Mouse (Mus musculus) lung, embryonic 15.5 days (tissue): Measurements from ENCODE around the gene Copa. TPM values are rescaled to one million over a fixed set of nuclear protein-coding genes. Genes with fewer than 3 reads are reported as not detected.

Source experiments
- ATAC-seq: fragments of 200-750 bp; cut with Nextera tagmentation; 2 replicates; pipeline ENCODE4 v1.8.0; 2017; ENCODE audit warnings: moderate number of reproducible peaks, borderline replicate concordance; ENCODE audit not compliant: low FRiP score, low TSS enrichment; ENCODE audit errors: extremely low read depth
- H3K27ac ChIP-seq: fragments of 300-500 bp; sonication (generic); 2 replicates; pipeline ENCODE4 v1.5.1; 2015; ENCODE audit warnings: moderate library complexity, mild to moderate bottlenecking, inconsistent platforms
- H3K27me3 ChIP-seq: fragments of 300-500 bp; sonication (generic); 2 replicates; pipeline ENCODE4 v1.6.1; 2015; ENCODE audit warnings: inconsistent platforms
- H3K36me3 ChIP-seq: fragments of 300-500 bp; sonication (generic); 2 replicates; pipeline ENCODE4 v1.6.1; 2015; ENCODE audit warnings: inconsistent platforms
- H3K4me1 ChIP-seq: fragments of 300-500 bp; sonication (generic); 2 replicates; pipeline ENCODE4 v1.6.1; 2015; ENCODE audit warnings: inconsistent platforms
- H3K4me2 ChIP-seq: fragments of 300-500 bp; sonication (generic); 2 replicates; pipeline ENCODE4 v1.6.1; 2015; ENCODE audit warnings: inconsistent platforms, mild to moderate bottlenecking, moderate library complexity
- H3K4me3 ChIP-seq: fragments of 300-500 bp; sonication (generic); 2 replicates; pipeline ENCODE4 v1.5.1; 2015; ENCODE audit warnings: mild to moderate bottlenecking, inconsistent platforms
- H3K9ac ChIP-seq: fragments of 300-500 bp; sonication (generic); 2 replicates; pipeline ENCODE4 v1.6.1; 2015; ENCODE audit warnings: inconsistent platforms
- H3K9me3 ChIP-seq: fragments of 300-500 bp; sonication (generic); 2 replicates; pipeline ENCODE4 v1.6.1; 2016; ENCODE audit warnings: inconsistent platforms
- whole genome bisulfite sequencing: fragments of 180-500 bp; shearing (Covaris S2); methylation state at CpG from one replicate; pipeline ENCODE4 v1.1.7; 2015; 5-methylcytosine and 5-hydroxymethylcytosine counted together
- polyA plus RNA-seq: library from polyadenylated mRNA; unstranded; fragments of >200 nt; fragmentation: Nextera tagmentation; extraction: Ambion mirVana; gene quantifications from 2 replicates; pipeline ENCODE4 v1.2.1, GENCODE M21; 2015

Gene Copa
- polyA plus RNA-seq, 1 experiment from 2014 or later = 235 TPM

DNA sequence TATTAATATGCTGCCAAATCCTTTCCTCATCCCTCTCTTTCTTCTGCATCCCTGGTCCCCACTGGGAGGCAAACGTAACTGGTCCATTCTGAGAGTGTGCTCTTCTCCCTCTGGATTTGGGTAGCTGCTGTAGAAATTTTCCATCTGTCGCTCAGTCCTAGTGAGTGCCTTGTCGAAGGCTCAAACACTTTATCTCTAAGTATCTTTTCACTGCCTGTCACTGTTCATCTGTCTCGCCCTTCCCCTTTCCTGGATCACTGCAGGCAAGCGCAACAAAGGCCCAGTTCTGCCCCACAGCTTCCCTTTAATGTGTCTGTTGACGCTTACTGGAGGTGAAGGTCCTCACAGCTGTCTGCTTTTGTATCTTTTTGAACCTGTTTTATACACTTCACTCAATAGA, 12.9 kb downstream of the Copa start:
- Histone ChIP-seq H3K27ac (no peak overlapping the region), H3K9me3 (no peaks in the 10 kb centered on the region), H3K36me3 (peaks cover 83% of the 10 kb centered on the region), H3K9ac (no peak overlapping the region), H3K4me1 (no peaks in the 10 kb centered on the region), H3K4me3 (no peak overlapping the region), H3K4me2 (no peak overlapping the region), H3K27me3 (no peaks in the 10 kb centered on the region)
- no peak for ATAC-seq
- 47% methylated on average over 6 of the region's 6 CpGs for WGBS

DNA sequence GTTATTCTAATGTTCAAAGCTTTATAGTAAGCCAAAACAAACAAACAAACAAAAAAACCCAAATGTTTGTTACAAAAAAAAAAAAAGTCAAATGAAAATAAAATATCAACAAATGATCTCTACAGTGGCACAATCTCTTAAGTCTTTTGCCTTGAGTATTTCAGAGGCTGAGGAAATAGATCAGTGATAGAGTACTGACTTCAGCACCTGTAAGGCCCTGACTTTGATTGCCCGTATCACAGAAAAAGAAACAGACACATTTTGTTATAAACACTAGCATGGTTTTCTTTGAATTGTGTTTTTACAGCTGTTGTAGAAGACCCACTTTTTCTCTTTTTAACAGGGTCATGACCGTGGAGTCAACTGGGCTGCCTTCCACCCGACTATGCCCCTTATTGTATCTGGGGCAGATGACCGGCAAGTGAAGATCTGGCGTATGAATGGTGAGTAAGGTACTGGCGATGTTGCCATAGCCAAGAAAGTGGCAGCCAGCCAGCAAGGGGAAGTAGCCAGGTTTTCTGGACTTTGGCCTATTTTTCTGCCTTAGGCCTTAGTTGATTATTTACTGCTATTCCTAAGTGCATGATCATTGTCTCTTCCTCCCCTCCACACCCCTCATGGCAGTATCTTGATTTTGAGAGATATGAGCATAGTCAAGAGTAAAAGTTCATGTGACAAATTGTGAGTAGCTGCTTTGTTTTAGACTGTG, 17.1 kb downstream of the Copa start:
- Histone ChIP-seq H3K4me1 (no peaks in the 10 kb centered on the region), H3K9ac (no peak overlapping the region), H3K36me3 (peaks cover 85% of the 10 kb centered on the region), H3K4me2 (no peak overlapping the region), H3K4me3 (no peak overlapping the region), H3K27me3 (no peaks in the 10 kb centered on the region), H3K27ac (no peak overlapping the region), H3K9me3 (no peaks in the 10 kb centered on the region)
- WGBS = 85% methylated on average over 6 of the region's 6 CpGs
- no peak for ATAC-seq

- Histone ChIP-seq H3K4me2 (no peak overlapping the region), H3K36me3 (peaks cover 89% of the 10 kb centered on the region), H3K27ac (no peak overlapping the region), H3K9ac (no peak overlapping the region), H3K4me3 (no peak overlapping the region), H3K27me3 (no peaks in the 10 kb centered on the region), H3K9me3 (no peaks in the 10 kb centered on the region), H3K4me1 (no peaks in the 10 kb centered on the region)
- no peak for ATAC-seq
- 75% methylated on average over 4 of the region's 4 CpGs for WGBS
Measured at GRCm38 (mm10) chr1:172103619-172104018, 21.3 kb downstream of the Copa start.

- Histone ChIP-seq H3K4me2 (no peak overlapping the region), H3K27me3 (no peaks in the 10 kb centered on the region), H3K9me3 (no peaks in the 10 kb centered on the region), H3K36me3 (peaks cover 94% of the 10 kb centered on the region), H3K4me1 (no peaks in the 10 kb centered on the region), H3K9ac (no peak overlapping the region), H3K27ac (no peak overlapping the region), H3K4me3 (no peak overlapping the region)
- ATAC-seq = no peak
- 78% methylated on average over 11 of the region's 11 CpGs for WGBS
Measured at GRCm38 (mm10) chr1:172105101-172105500, 22.8 kb downstream of the Copa start.

DNA sequence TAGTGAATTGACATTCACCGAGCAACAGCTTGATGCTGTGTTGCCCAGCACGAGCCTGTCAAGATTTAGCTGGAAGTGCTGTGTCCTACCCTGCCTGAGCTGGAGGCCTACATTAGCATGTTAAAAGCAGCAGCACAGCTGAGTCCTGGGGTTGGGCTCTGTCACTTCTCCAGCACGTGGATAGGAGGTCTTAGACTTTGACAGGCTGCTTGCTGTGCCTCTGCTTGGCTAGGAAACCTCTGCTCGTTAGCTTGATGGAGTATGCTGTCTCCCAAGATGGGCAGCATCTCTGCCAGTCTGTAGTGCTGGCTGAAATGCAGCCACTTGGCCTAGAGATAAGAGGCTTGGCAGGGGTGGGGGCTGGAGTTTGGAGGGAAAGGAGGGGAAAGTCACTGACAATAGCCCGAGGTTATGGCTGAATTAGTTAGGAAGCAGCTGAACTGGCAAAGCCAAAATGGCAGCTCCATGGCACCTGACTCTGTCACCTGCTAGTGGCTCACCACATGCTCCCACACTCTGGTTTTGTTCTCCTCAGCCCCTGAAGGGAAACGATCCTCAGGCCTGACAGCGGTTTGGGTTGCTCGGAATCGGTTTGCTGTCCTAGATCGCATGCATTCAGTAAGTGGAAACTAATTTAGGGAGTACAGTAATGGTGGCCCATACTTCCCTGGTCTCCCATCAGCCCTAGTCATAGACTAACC, 25.6 kb downstream of the Copa start:
- no peak overlapping the region for H3K4me2 ChIP-seq
- no peak overlapping the region for H3K9ac ChIP-seq
- no peak overlapping the region for H3K4me3 ChIP-seq
- H3K27ac ChIP-seq = no peak overlapping the region
- no peaks in the 10 kb centered on the region for H3K27me3 ChIP-seq
- no peak for ATAC-seq
- no peaks in the 10 kb centered on the region for H3K4me1 ChIP-seq
- H3K36me3 ChIP-seq = peaks cover 98% of the 10 kb centered on the region
- 83% methylated on average over 10 of the region's 10 CpGs for WGBS
- no peaks in the 10 kb centered on the region for H3K9me3 ChIP-seq

GRCm38 (mm10) chr1:172116948-172117347, 34.6 kb downstream of the Copa start:
- no peak for ATAC-seq
- Histone ChIP-seq H3K36me3 (peaks cover 98% of the 10 kb centered on the region), H3K27ac (no peak overlapping the region), H3K4me1 (no peaks in the 10 kb centered on the region), H3K9ac (no peak overlapping the region), H3K9me3 (no peaks in the 10 kb centered on the region), H3K4me3 (no peak overlapping the region), H3K27me3 (no peaks in the 10 kb centered on the region), H3K4me2 (no peak overlapping the region)
- WGBS = 89% methylated on average over 5 of the region's 5 CpGs

DNA sequence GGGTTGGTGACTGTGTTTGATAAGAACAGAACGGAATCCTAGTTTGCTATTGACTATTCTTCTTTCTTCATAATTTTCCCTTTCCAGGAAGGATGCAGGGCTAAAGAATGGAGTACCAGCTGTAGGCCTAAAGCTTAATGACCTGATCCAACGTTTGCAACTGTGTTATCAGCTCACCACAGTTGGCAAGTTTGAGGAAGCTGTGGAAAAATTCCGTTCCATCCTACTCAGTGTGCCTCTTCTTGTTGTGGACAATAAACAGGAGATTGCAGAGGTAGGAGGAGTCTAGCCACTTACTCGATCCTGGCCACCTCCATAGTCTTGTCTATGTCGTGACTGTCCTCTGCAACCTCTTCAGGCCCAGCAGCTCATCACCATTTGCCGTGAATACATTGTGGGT, 36.8 kb downstream of the Copa start:
- ATAC-seq = no peak
- Histone ChIP-seq H3K27me3 (no peaks in the 10 kb centered on the region), H3K9me3 (no peaks in the 10 kb centered on the region), H3K27ac (no peak overlapping the region), H3K4me3 (no peak overlapping the region), H3K36me3 (peaks cover 93% of the 10 kb centered on the region), H3K9ac (no peak overlapping the region), H3K4me1 (no peaks in the 10 kb centered on the region), H3K4me2 (no peak overlapping the region)
- 70% methylated on average over 6 of the region's 6 CpGs for WGBS

DNA sequence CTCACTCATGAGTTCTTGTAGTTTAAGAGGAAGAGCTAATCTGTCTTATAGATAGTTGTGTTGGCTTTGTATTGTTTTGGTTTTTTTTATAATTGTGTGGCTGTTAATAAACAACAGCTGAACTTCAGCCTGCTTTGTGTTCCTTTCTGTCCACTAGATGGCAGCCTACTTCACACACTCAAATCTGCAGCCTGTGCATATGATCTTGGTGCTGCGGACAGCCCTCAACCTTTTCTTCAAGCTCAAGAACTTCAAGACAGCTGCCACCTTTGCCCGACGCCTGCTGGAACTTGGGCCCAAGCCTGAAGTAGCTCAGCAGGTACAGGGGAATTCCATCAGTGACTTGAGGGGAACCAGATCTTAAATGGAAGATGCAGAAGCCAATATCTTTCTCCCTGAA, 37.4 kb downstream of the Copa start:
- H3K9me3 ChIP-seq = no peaks in the 10 kb centered on the region
- H3K4me3 ChIP-seq = no peak overlapping the region
- no peak overlapping the region for H3K27ac ChIP-seq
- ATAC-seq = peak; percentile 58; the same call in 1 of the 2 replicates
- no peaks in the 10 kb centered on the region for H3K4me1 ChIP-seq
- WGBS = 34% methylated on average over 3 of the region's 3 CpGs
- H3K4me2 ChIP-seq = no peak overlapping the region
- no peak overlapping the region for H3K9ac ChIP-seq
- H3K36me3 ChIP-seq = peaks cover 87% of the 10 kb centered on the region
- no peaks in the 10 kb centered on the region for H3K27me3 ChIP-seq

GRCm38 (mm10) chr1:172122671-172123070, 40.3 kb downstream of the Copa start:
- Histone ChIP-seq H3K9me3 (no peaks in the 10 kb centered on the region), H3K36me3 (peaks cover 57% of the 10 kb centered on the region), H3K27ac (no peak overlapping the region), H3K27me3 (no peaks in the 10 kb centered on the region), H3K4me1 (peaks cover 8% of the 10 kb centered on the region), H3K4me2 (no peak overlapping the region), H3K4me3 (no peak overlapping the region), H3K9ac (no peak overlapping the region)
- 88% methylated on average over 2 of the region's 2 CpGs for WGBS
- ATAC-seq = no peak

DNA sequence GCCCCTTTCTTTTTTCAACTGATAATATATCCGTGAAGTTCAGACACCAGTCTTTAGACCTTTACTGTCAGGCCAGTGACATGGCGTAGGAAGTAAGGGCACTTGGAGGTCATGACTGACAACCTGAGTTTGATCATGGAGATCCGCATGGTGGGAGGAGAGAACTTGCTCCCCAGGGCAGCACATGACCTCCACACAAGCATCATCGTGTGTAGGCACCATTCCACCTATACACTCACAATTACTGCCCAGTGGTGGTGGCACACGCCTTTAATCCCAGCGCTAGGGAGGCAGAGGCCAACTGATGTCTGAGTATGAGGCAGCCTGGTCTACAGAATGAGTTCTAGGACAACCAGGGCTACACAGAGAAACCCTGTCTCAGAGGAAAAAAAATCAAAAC, 42.2 kb downstream of the Copa start:
- no peak for ATAC-seq
- Histone ChIP-seq H3K4me2 (no peak overlapping the region), H3K9ac (no peak overlapping the region), H3K4me3 (no peak overlapping the region), H3K36me3 (peaks cover 46% of the 10 kb centered on the region), H3K9me3 (no peaks in the 10 kb centered on the region), H3K27me3 (no peaks in the 10 kb centered on the region), H3K4me1 (peaks cover 12% of the 10 kb centered on the region), H3K27ac (no peak overlapping the region)
- 78% methylated on average over 6 of the region's 6 CpGs for WGBS

DNA sequence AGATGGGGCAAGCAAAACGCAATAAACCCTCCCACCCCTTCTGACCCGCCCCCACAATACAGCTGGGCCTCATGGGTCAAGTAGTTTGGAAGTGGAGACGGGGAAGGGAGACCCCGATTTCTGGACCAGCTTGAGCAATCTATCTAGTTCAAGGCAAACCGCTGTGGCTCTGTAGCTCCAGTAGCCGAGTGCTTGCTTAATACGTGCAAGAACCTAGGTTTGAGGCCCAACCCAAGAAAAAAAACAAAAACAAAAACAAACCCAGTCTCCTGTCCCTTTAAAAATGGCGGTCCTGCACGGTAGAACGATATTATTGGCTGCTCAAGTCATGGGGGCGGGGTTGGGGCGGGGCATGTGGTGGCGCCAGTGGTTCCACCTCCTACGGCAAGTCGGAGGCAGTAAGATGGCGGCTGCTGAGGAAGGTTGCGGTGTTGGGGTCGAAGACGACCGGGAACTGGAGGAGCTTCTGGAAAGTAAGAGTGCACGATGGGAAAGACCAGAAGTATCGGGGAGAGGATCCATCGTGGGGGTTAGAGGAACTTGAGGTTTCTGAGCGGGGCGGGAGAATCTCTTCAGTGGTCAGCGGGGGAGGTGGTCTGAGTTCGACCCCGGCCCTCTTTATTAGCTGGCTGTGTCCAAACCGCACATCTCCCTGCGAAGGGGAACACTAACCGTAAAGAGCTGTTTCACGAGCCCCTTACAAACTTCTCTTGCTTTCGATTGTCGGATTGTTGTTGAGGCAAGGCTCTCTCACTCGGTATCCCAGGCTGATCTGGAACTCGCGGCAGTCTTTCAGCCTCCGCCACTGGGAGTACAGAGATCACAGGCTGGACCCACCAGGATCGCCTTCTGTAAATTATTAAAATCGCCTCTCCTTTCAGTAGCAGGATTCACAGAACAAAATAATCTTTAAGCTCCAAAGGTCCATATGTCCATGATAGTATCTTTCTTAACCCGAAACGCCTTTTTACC, 44.3 kb downstream of the Copa start, which contains the start of gene Pex19:
TSS of gene Pex19 (plus strand) at position 380 of the 972 bp plus-strand sequence.
- Histone ChIP-seq H3K4me3 (peak within 1 kb of the TSS; percentile 83), H3K9ac (peak within 1 kb of the TSS; percentile 93), H3K27me3 (no peaks in the 10 kb centered on the region), H3K36me3 (peaks cover 45% of the 10 kb centered on the region), H3K27ac (peak within 1 kb of the TSS; percentile 61), H3K4me1 (peaks cover 12% of the 10 kb centered on the region), H3K9me3 (no peaks in the 10 kb centered on the region), H3K4me2 (peak within 1 kb of the TSS; percentile 77)
- 1% methylated on average over 42 of the region's 42 CpGs for WGBS
- peak; percentile 98 for ATAC-seq
